Mouse (Mus musculus): Measurements from ENCODE around the gene Fgf12.

Fgf12 gene

DNA sequence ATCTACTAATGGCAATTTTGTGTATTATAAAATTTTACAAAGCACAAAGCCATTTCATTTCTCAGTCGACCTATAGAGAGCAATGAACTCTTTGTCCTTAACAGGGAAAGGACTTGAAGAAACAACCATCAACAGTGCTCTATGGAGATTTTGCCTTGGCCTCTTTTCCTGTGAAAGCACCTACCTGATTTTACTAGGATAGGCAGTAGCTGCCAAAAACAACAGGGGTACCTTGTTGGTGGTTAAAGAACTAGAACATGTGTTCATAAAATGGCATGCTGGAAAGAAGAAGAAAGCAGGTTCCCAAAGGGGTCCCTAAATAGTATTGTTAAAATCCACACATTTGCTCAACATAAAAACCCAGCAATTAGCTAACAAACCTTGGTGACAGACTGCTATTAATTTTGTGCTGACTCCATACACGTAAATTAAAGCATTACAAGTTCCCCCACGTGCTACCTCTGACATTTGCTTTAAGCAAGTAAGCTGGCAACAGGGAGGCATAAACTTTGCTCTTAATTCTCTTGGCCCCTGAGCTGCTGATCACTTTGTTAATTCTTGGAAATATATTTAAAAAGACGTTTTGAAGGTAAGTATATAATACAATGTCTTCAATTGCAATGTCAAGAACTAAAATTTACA, 463.1 kb downstream of the Fgf12 start:
- DNase-seq, result no peak

DNA sequence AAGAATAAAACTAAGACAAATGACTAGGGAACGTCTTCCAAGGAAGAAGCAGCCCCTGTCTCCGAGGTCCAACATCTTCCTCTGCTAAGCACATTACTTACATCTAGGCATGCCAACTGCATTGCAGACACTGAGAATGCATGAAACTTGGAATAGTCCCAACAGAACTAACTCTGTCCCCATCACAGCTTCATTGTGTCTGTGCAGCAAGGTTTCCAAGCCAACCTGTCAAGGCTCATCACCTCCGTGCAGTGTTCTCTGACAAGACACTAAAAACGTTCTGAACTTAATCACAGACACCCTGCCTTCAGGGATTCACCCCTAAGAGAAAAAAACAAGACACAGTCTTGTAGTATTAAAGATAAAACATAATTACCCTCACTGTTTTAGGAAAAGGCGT, 495.0 kb downstream of the Fgf12 start:
- DNase-seq, result no peak

DNA sequence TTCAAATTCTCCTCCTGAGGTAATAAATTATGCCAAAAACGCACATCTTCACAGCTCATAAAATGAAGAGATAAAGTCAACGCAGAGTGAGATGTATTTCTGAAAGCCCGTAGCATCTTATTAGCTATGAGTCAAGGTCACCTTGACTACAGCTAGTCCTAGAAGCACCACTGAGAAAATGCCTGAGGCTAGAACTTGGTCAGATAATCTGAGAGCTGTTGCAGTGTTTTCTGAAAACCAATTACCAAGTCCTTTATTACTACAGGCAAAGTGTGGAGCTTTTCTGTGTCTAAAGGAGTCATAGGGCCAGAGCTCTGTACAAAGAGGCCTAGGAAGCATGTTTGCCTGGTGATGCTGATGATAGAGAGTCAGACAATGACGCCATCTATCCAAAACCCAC, 498.6 kb downstream of the Fgf12 start:
- no peak for DNase-seq

DNA sequence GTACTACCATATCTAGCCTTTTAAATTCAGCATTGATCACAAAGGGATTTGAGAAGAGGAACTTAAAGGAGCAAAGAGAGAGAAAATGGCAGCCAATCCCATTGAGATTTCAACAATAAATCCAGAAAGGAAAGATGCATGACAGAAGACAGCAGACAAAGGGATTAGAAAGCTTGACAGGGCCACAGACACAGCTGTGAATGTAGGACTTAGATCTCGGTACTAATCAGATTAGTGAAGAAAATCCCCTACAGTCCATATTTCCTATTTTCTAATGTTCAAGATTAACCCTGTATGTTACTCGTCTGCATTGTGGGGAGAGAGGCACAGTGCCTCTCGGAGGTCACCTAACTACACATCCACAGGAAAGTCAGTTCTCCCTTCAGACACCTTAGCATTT, 500.9 kb downstream of the Fgf12 start:
- no peak for DNase-seq

DNA sequence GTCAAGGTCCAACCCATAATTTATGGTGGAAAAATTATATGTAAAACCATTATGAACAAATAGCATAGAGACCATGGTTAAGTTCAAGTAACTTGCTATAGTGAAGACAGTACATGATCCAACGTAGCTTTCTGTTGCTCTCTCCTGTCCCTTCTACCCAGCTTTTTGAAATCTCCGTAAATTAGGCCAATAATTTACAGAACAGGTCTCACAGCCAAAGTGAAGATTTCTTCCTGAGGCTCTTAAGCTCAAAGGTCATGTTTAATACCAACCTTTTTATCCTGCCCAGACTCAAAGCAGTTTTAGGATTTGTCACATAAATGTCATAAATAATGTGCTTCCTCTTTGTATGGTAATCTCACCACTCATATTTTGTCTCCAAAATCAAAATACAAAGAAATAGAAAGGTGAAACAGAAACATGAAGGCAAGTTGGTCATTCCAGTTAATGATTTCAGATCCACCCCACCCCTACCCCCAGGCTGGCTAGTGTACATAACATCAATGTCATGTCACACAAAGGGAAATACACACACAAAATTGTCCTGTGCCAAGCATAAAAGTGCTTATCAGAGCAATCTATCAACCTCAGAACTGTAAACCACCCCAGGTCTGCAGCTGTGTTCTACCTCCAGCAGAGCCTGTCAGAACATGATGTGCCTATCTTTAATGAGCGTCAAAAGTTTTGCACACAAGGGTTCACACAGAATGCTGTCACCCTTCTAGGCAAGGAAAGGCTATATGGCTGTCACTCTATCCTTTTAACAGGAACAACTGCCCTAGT, 509.8 kb downstream of the Fgf12 start:
- DNase-seq, result no peak

DNA sequence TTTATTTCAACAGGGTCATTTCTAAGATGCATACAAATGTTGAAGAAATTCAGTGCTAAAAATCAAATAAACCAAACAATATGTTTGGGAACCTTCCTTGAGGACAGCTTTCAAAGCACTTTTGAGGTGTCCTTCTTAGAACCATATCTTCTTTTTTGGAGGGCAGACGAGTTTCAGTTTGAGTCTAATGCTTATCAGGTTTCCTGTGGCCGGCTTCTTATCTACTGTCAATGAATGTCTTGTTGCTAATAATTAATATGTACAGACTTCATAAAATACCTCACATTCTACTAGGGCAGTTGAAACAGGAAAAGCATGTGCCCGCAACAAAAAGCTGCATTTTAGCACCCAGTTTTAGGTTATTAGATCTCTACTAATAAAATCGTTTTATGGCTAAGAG, 513.5 kb downstream of the Fgf12 start:
- no peak for DNase-seq

DNA sequence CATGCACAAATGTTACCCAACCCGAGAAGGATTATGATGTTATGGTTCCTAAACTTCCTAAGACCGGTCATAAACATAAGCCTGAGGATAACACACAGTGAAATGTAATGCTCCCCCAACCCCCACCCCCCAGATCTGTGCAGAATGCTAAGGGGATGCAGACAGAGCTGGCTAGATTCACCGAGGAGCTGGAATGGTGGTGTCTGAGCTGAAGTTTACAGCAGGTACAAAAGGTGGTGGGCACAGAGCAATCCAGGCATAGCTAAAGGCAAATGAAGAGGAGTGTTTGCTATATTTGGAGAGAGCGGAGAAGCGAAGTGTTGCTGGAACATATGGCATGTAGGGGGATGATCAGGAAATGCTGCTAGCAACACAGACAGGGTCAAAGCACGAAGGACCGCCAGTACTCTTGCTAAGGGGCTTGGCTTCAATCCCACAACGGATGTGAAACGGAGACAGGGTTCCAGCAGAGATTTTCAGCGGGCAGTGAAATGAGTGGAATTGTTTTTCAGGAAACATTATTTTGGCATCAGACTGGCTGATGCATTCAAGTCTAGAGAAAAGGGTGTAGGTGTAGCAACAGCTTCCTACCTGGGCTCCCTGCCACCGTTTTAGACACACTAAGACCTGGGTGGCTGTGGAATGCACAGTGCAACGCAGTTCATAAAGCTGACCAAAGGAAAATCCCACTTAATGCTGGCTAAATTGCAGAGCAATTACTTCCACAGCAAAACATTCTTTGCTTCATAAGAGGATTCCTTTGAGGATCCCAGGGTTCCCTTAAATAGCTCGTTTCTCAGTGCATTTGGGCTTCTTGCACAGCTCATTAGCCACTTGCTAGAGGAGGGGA, 514.6 kb downstream of the Fgf12 start:
- DNase-seq, result no peak

DNA sequence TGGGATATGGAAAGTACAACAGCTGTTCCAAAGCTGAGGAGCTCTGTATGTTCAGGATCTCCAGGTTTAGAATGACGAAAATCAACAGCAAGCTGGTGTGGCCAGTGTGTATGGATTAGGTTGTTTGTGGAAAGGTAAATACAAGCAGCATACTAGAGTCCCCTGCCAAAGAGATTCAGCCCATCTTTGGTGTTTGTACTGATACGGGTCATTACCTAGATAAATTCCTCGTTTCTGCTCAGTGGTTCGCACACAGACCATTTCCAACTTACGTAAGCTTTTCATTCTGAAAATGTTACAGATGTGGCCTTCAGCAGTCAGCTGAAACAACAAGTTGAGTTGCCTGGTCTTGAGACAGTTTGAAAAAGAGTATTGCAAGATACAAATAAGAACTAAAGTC, 536.9 kb downstream of the Fgf12 start:
- no peak for DNase-seq

DNA sequence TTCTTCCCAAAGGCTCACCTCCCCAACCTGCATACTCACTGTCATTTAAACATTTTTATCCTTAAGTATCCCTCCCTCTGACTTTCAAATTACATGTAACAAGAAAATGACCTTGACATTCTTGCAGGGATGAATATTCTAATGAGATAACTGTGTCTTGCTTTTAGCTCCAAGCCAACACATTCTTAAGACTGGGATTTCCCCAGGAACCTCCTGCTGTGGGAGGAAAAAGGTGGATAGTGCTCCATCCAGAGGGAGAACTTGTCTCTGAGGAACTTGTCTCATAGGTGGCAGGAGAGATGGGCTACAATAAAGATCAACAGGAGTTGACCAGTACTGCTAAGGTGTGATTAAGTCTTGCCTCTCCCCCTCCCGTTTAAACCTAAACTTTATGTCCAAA, 540.5 kb downstream of the Fgf12 start:
- DNase-seq, result no peak

DNA sequence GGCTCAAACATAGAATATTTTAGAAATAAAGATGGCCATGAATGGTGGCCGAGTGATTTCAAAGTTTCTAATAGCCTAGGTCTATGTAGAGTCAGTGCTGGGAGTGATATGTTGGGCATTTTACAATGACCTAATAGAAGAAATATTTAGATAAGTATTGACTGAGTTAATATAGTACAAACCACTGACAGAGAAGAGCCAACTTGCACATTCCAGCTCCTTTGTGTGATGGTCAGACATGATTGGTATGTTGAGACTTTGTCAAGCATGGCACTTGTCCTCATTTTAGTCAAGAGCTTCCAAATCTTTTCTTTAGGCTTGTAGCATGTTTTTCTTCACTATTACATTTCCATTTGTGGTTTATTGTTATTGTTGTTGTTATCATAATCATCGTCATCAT, 596.4 kb downstream of the Fgf12 start:
- no peak for DNase-seq

DNA sequence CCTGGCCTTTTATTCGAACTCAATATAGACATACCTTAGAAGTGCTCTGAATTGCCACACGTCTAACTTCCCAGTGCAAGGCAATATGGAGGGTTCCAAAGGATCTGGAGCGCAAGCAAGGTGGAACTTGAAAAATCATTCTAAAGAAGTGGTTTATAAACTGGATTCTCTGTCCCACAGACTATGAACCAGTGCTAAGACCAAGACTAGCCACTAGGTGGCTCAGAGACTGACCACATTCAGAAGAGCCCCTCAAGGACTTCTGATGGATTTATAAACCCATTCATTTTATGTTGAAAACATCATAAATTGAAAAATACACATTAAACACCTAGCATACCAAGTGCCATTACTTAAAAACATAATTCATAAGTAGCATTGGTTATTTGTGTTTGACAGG, 611.9 kb downstream of the Fgf12 start:
- no peak for DNase-seq

DNA sequence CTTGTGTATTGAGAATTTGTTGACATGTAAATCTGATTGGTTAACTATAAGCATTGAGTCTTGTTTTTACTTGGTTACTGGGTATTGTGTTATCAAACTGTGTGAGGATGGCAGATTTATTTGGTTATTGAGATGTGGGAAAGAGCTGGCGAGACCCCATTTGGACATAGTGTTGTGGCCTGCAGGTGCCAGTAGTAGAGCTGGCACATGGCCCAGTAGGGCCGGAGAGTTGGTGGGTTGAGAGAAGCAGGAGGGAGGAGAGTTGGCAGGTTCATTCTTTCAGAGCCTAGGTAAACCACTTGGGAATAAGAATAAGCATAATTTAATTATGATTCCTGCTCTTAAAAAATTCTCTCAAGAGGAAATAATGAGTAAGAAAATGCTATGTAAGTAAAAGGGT, 625.9 kb downstream of the Fgf12 start:
- DNase-seq, result no peak

All from thymus, adult 18-20 months (tissue).